Mouse (Mus musculus): ENCODE measurements around the gene Cyld.
A peak's percentile ranks its signal among the peaks of the same experiment; 100 is the strongest.

GRCm38 (mm10) chr8:88662401-88662821 is 34.4 kb upstream of the Cyld start:
- TF ChIP-seq POLR2A (IDR thresholded peaks at IDR 0.05; ENCODE audit: low read depth, low read length) (peak; percentile 22), ZKSCAN1 (IDR thresholded peaks at IDR 0.05; ENCODE audit: borderline replicate concordance, low read depth, low read length) (no peak), TBP (conservative IDR thresholded peaks at IDR 0.05; ENCODE audit: low read depth, low read length) (0 out of 2 replicates have a peak, but pooled peaks have one; percentile 36)

All from CH12.LX (cell line).